Mouse (Mus musculus): Measurements from ENCODE around the gene Ccdc84. TPM values are rescaled to one million over a fixed set of nuclear protein-coding genes. Genes with fewer than 3 reads are reported as not detected.

Gene Ccdc84
- polyA plus RNA-seq, 1 experiment from 2014 or later: 31.7 TPM

GRCm38 (mm10) chr9:44405011-44405410 is 13.4 kb downstream of the Ccdc84 start:
- Histone ChIP-seq H3K9ac (no peak overlapping the region), H3K27ac (no peak overlapping the region), H3K27me3 (no peaks in the 10 kb centered on the region), H3K4me3 (no peak overlapping the region), H3K4me1 (peaks cover 25% of the 10 kb centered on the region), H3K4me2 (no peak overlapping the region), H3K36me3 (peaks cover 70% of the 10 kb centered on the region), H3K9me3 (no peaks in the 10 kb centered on the region)
- 57% methylated on average over 3 of the region's 3 CpGs for WGBS
- ATAC-seq (ENCODE audit: borderline replicate concordance, extremely low read depth, low FRiP score, low TSS enrichment): no peak

- H3K9me3 ChIP-seq: no peaks in the 10 kb centered on the region
- H3K4me3 ChIP-seq: no peak overlapping the region
- H3K4me1 ChIP-seq: peaks cover 19% of the 10 kb centered on the region
- H3K36me3 ChIP-seq: peaks cover 57% of the 10 kb centered on the region
- WGBS: 73% methylated on average over 4 of the region's 4 CpGs
- H3K27me3 ChIP-seq: no peaks in the 10 kb centered on the region
- H3K9ac ChIP-seq: no peak overlapping the region
- no peak overlapping the region for H3K4me2 ChIP-seq
- ATAC-seq (ENCODE audit: borderline replicate concordance, extremely low read depth, low FRiP score, low TSS enrichment): no peak
- H3K27ac ChIP-seq: no peak overlapping the region
These were observed 17.3 kb downstream of the Ccdc84 start for GRCm38 (mm10) chr9:44401081-44401480.

- no peak for ATAC-seq (ENCODE audit: borderline replicate concordance, extremely low read depth, low FRiP score, low TSS enrichment)
- Histone ChIP-seq H3K27ac (no peak overlapping the region), H3K4me2 (no peak overlapping the region), H3K9ac (no peak overlapping the region), H3K4me3 (no peak overlapping the region), H3K9me3 (no peaks in the 10 kb centered on the region), H3K27me3 (no peaks in the 10 kb centered on the region), H3K4me1 (peaks cover 9% of the 10 kb centered on the region; the same call in 1 of the 2 replicates), H3K36me3 (peaks cover 49% of the 10 kb centered on the region)
- 85% methylated on average over 6 of the region's 6 CpGs for WGBS
These were observed 18.6 kb downstream of the Ccdc84 start for GRCm38 (mm10) chr9:44399795-44400114.

- no peaks in the 10 kb centered on the region for H3K9me3 ChIP-seq
- H3K36me3 ChIP-seq: peaks cover 44% of the 10 kb centered on the region
- H3K27ac ChIP-seq: no peak overlapping the region
- WGBS: 83% methylated on average over 13 of the region's 13 CpGs
- H3K9ac ChIP-seq: no peak overlapping the region
- H3K27me3 ChIP-seq: no peaks in the 10 kb centered on the region
- no peak overlapping the region for H3K4me3 ChIP-seq
- H3K4me1 ChIP-seq: peaks cover 9% of the 10 kb centered on the region; the same call in 1 of the 2 replicates
- ATAC-seq (ENCODE audit: borderline replicate concordance, extremely low read depth, low FRiP score, low TSS enrichment): no peak
- no peak overlapping the region for H3K4me2 ChIP-seq
These were observed 19.1 kb downstream of the Ccdc84 start for GRCm38 (mm10) chr9:44399114-44399794.

GRCm38 (mm10) chr9:44398551-44398950 is 19.8 kb downstream of the Ccdc84 start:
- Histone ChIP-seq H3K9ac (no peak overlapping the region), H3K4me1 (peaks cover 9% of the 10 kb centered on the region; the same call in 1 of the 2 replicates), H3K27me3 (no peaks in the 10 kb centered on the region), H3K36me3 (peaks cover 37% of the 10 kb centered on the region), H3K4me2 (peak overlapping the region; percentile 85), H3K9me3 (no peaks in the 10 kb centered on the region), H3K27ac (no peak overlapping the region), H3K4me3 (no peak overlapping the region)
- WGBS: 84% methylated on average over 9 of the region's 9 CpGs
- ATAC-seq (ENCODE audit: borderline replicate concordance, extremely low read depth, low FRiP score, low TSS enrichment): no peak

- Histone ChIP-seq H3K4me3 (peak overlapping the region; percentile 57), H3K27me3 (no peaks in the 10 kb centered on the region), H3K36me3 (peaks cover 32% of the 10 kb centered on the region), H3K9ac (0 out of 2 replicates have a peak overlapping the region, but pooled peaks have one; percentile 65), H3K4me2 (peak overlapping the region; percentile 85), H3K27ac (no peak overlapping the region), H3K4me1 (peaks cover 9% of the 10 kb centered on the region; the same call in 1 of the 2 replicates), H3K9me3 (no peaks in the 10 kb centered on the region)
- ATAC-seq (ENCODE audit: borderline replicate concordance, extremely low read depth, low FRiP score, low TSS enrichment): no peak
- WGBS: 24% methylated on average over 4 of the region's 4 CpGs
These were observed 20.3 kb downstream of the Ccdc84 start for GRCm38 (mm10) chr9:44398087-44398486.

- Histone ChIP-seq H3K4me2 (peak within 1 kb of the TSS; percentile 85), H3K9me3 (no peaks in the 10 kb centered on the region), H3K27me3 (no peaks in the 10 kb centered on the region), H3K27ac (peak within 1 kb of the TSS; percentile 74), H3K4me3 (peak within 1 kb of the TSS; percentile 57), H3K4me1 (peaks cover 9% of the 10 kb centered on the region; the same call in 1 of the 2 replicates), H3K9ac (peak within 1 kb of the TSS; percentile 65), H3K36me3 (peaks cover 27% of the 10 kb centered on the region)
- ATAC-seq (ENCODE audit: borderline replicate concordance, extremely low read depth, low FRiP score, low TSS enrichment): peak; percentile 99
- under 1% methylated on average over 43 of the region's 43 CpGs for WGBS
These were observed 21.5 kb downstream of the Ccdc84 start, which contains the start of gene Slc37a4 for GRCm38 (mm10) chr9:44396684-44397411. Gene Slc37a4, plus strand, starts transcription at chr9:44396852.

- WGBS: 35% methylated on average over 4 of the region's 4 CpGs
- 0 out of 2 replicates have a peak, but pooled peaks have one; percentile 5 for ATAC-seq (ENCODE audit: borderline replicate concordance, extremely low read depth, low FRiP score, low TSS enrichment)
- H3K4me1 ChIP-seq: 0 out of 2 replicates have a peak, but pooled peaks cover 4% of the 10 kb centered on the region
- no peak overlapping the region for H3K4me3 ChIP-seq
- no peak overlapping the region for H3K27ac ChIP-seq
- peaks cover 60% of the 10 kb centered on the region for H3K36me3 ChIP-seq
- no peaks in the 10 kb centered on the region for H3K9me3 ChIP-seq
- no peaks in the 10 kb centered on the region for H3K27me3 ChIP-seq
- H3K9ac ChIP-seq: no peak overlapping the region
- no peak overlapping the region for H3K4me2 ChIP-seq
These were observed 26.9 kb downstream of the Ccdc84 start for GRCm38 (mm10) chr9:44391466-44391865.

GRCm38 (mm10) chr9:44389273-44389672 is 29.1 kb downstream of the Ccdc84 start:
- WGBS: 57% methylated on average over 8 of the region's 8 CpGs
- Histone ChIP-seq H3K27me3 (no peaks in the 10 kb centered on the region), H3K9ac (no peak overlapping the region), H3K4me3 (no peak overlapping the region), H3K9me3 (no peaks in the 10 kb centered on the region), H3K4me2 (no peak overlapping the region), H3K27ac (no peak overlapping the region), H3K4me1 (no peaks in the 10 kb centered on the region), H3K36me3 (peaks cover 82% of the 10 kb centered on the region)
- ATAC-seq (ENCODE audit: borderline replicate concordance, extremely low read depth, low FRiP score, low TSS enrichment): no peak

- Histone ChIP-seq H3K27ac (no peak overlapping the region), H3K4me1 (no peaks in the 10 kb centered on the region), H3K9me3 (no peaks in the 10 kb centered on the region), H3K9ac (no peak overlapping the region), H3K36me3 (peaks cover 96% of the 10 kb centered on the region), H3K4me3 (no peak overlapping the region), H3K27me3 (no peaks in the 10 kb centered on the region), H3K4me2 (no peak overlapping the region)
- no peak for ATAC-seq (ENCODE audit: borderline replicate concordance, extremely low read depth, low FRiP score, low TSS enrichment)
- WGBS: 69% methylated on average over 3 of the region's 3 CpGs
These were observed 31.1 kb downstream of the Ccdc84 start for GRCm38 (mm10) chr9:44387221-44387620.

GRCm38 (mm10) chr9:44384596-44384995 is 33.8 kb downstream of the Ccdc84 start:
- WGBS: 87% methylated on average over 13 of the region's 13 CpGs
- Histone ChIP-seq H3K4me1 (peaks cover 13% of the 10 kb centered on the region), H3K27ac (no peak overlapping the region), H3K9me3 (no peaks in the 10 kb centered on the region), H3K4me2 (no peak overlapping the region), H3K4me3 (no peak overlapping the region), H3K27me3 (no peaks in the 10 kb centered on the region), H3K36me3 (peaks cover 87% of the 10 kb centered on the region), H3K9ac (no peak overlapping the region)
- ATAC-seq (ENCODE audit: borderline replicate concordance, extremely low read depth, low FRiP score, low TSS enrichment): no peak

- H3K4me2 ChIP-seq: peak overlapping the region; percentile 90
These were observed 38.5 kb downstream of the Ccdc84 start for GRCm38 (mm10) chr9:44379862-44380261.

More at GRCm38 (mm10) chr9:44379862-44380261, 38.5 kb downstream of the Ccdc84 start:
- H3K4me3 ChIP-seq: peak overlapping the region; percentile 78
- H3K27me3 ChIP-seq: no peaks in the 10 kb centered on the region
- H3K9me3 ChIP-seq: no peaks in the 10 kb centered on the region
- H3K4me1 ChIP-seq: peaks cover 21% of the 10 kb centered on the region
- H3K27ac ChIP-seq: peak overlapping the region; percentile 76
- 4% methylated on average over 15 of the region's 15 CpGs for WGBS
- peak; percentile 31; the same call in 1 of the 2 replicates for ATAC-seq (ENCODE audit: borderline replicate concordance, extremely low read depth, low FRiP score, low TSS enrichment)
- peak overlapping the region; percentile 92 for H3K9ac ChIP-seq
- H3K36me3 ChIP-seq: peaks cover 40% of the 10 kb centered on the region
